Mouse (Mus musculus) embryonic facial prominence, embryonic 15.5 days (tissue): ENCODE results near the gene Tex47. TPM values are rescaled to one million over a fixed set of nuclear protein-coding genes. Genes with fewer than 3 reads are reported as not detected.

ENCODE experiments used
- ATAC-seq: fragments of 200-750 bp; cut with Nextera tagmentation; 2 replicates; pipeline ENCODE4 v1.8.0; 2017; ENCODE audit warnings: low read depth, moderate TSS enrichment; ENCODE audit not compliant: insufficient number of reproducible peaks, low FRiP score, low TSS enrichment
- H3K27ac ChIP-seq: fragments of 300-500 bp; sonication (generic); replicated peaks from 2 replicates; pipeline ENCODE4 v1.5.1; 2015; ENCODE audit warnings: mild to moderate bottlenecking, inconsistent platforms
- H3K27me3 ChIP-seq: fragments of 300-500 bp; sonication (generic); 2 replicates; pipeline ENCODE4 v1.6.1; 2015; ENCODE audit warnings: inconsistent platforms
- H3K36me3 ChIP-seq: fragments of 300-500 bp; sonication (generic); 2 replicates; pipeline ENCODE4 v1.6.1; 2015; ENCODE audit warnings: mild to moderate bottlenecking, inconsistent platforms
- H3K4me1 ChIP-seq: fragments of 300-500 bp; sonication (generic); 2 replicates; pipeline ENCODE4 v1.6.1; 2015; ENCODE audit warnings: inconsistent platforms
- H3K4me2 ChIP-seq: fragments of 300-500 bp; sonication (generic); replicated peaks from 2 replicates; pipeline ENCODE4 v1.6.1; 2015; ENCODE audit warnings: mild to moderate bottlenecking, inconsistent platforms
- H3K4me3 ChIP-seq: fragments of 300-500 bp; sonication (generic); replicated peaks from 2 replicates; pipeline ENCODE4 v1.5.1; 2015; ENCODE audit warnings: mild to moderate bottlenecking, inconsistent platforms
- H3K9ac ChIP-seq: fragments of 300-500 bp; sonication (generic); 2 replicates; pipeline ENCODE4 v1.6.1; 2015; ENCODE audit warnings: inconsistent platforms
- H3K9me3 ChIP-seq: fragments of 300-500 bp; sonication (generic); replicated peaks from 2 replicates; pipeline ENCODE4 v1.6.1; 2016; ENCODE audit warnings: inconsistent platforms
- WGBS: fragments of 180-500 bp; shearing (Covaris S2); methylation state at CpG from one replicate; pipeline ENCODE4 v1.1.7; 2015; 5-methylcytosine and 5-hydroxymethylcytosine counted together
- polyA plus RNA-seq: library from polyadenylated mRNA; unstranded; fragments of >200 nt; fragmentation: Nextera tagmentation; extraction: Ambion mirVana; gene quantifications from 2 replicates; pipeline ENCODE4 v1.2.1, GENCODE M21; 2015

The Tex47 gene
- polyA plus RNA-seq: 0.33 and 0.46 TPM in 2 replicates

- Histone ChIP-seq H3K36me3 (no peaks in the 10 kb centered on the region), H3K27ac (no peak within 1 kb of the TSS), H3K27me3 (no peaks in the 10 kb centered on the region), H3K4me1 (no peaks in the 10 kb centered on the region), H3K9ac (no peak within 1 kb of the TSS), H3K9me3 (no peaks in the 10 kb centered on the region), H3K4me2 (no peak within 1 kb of the TSS), H3K4me3 (no peak within 1 kb of the TSS)
- no peak for ATAC-seq
- WGBS: 67% methylated on average over 1 of the region's 1 CpGs
Measured at GRCm38 (mm10) chr5:7303819-7304218, at the start of gene Tex47. Gene Tex47 (plus strand): TSS chr5:7304119.

DNA sequence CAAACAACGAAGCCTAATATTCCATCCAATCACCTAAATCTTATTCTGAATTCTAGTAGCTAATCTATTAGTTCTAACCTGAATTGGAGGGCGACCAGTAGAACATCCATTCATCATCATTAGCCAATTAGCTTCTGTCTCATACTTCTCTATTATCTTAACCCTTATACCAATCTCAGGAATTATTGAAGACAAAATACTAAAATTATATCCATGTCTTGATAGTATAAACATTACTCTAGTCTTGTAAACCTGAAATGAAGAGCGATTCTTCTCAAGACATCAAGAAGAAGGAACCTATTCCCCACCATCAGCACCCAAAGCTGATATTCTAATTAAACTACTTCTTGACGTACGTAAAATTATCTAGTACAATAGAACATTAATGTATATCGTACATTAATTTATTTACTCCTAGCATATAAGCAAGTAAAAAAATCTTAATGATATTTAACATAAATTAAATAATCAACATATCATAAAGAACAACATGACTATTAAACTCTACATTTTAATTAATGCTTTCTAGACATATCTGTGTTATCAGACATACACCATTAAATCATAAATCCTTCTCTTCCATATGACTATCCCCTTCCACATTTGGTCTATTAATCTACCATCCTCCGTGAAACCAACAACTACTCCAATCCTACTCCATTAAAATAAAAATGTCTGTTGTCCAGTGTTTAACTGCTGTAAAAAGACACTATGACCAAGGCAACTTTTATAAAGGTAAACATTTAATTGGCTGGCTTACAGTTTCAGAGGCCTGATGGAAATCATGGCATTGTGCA is 27.1 kb upstream of the Tex47 start:
- no peaks in the 10 kb centered on the region for H3K27me3 ChIP-seq
- WGBS: 87% methylated on average over 7 of the region's 7 CpGs
- ATAC-seq: no peak
- H3K27ac ChIP-seq: no peak overlapping the region
- no peaks in the 10 kb centered on the region for H3K36me3 ChIP-seq
- no peak overlapping the region for H3K4me3 ChIP-seq
- H3K4me1 ChIP-seq: no peaks in the 10 kb centered on the region
- H3K9me3 ChIP-seq: no peaks in the 10 kb centered on the region
- no peak overlapping the region for H3K4me2 ChIP-seq
- no peak overlapping the region for H3K9ac ChIP-seq

- ATAC-seq: no peak
- Histone ChIP-seq H3K36me3 (no peaks in the 10 kb centered on the region), H3K27ac (no peak overlapping the region), H3K4me3 (no peak overlapping the region), H3K9ac (no peak overlapping the region), H3K4me2 (no peak overlapping the region), H3K4me1 (no peaks in the 10 kb centered on the region), H3K27me3 (no peaks in the 10 kb centered on the region), H3K9me3 (no peaks in the 10 kb centered on the region)
- WGBS: 93% methylated on average over 1 of the region's 1 CpGs
Measured at GRCm38 (mm10) chr5:7284336-7284735, 19.6 kb upstream of the Tex47 start.

- no peak overlapping the region for H3K4me2 ChIP-seq
- WGBS: 71% methylated on average over 1 of the region's 1 CpGs
- H3K27ac ChIP-seq: no peak overlapping the region
- H3K27me3 ChIP-seq: no peaks in the 10 kb centered on the region
- H3K9ac ChIP-seq: no peak overlapping the region
- H3K4me1 ChIP-seq: no peaks in the 10 kb centered on the region
- ATAC-seq: no peak
- H3K9me3 ChIP-seq: no peaks in the 10 kb centered on the region
- H3K36me3 ChIP-seq: no peaks in the 10 kb centered on the region
- H3K4me3 ChIP-seq: no peak overlapping the region
Measured at GRCm38 (mm10) chr5:7302969-7303368, 950 bp upstream of the Tex47 start.

DNA sequence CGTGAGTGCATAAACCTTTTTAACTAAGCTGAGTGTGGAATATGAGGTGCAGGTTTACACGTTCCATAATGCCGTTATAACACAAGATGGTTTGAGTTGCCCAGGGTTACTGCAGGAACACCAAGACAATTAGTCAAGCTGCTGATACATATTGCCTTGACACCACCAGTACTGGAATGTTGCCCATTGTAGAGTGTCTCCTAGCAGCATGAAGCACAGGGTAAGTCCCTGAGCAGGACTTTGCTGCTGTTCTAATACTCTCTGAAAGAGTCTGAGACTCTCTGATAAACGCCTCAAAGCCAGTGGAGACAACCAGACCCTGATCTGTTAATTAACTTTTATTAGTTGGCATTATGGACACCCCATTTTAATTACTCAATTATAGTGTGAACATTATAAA is 21.7 kb downstream of the Tex47 start:
- Histone ChIP-seq H3K27me3 (no peaks in the 10 kb centered on the region), H3K9ac (no peak overlapping the region), H3K9me3 (no peaks in the 10 kb centered on the region), H3K36me3 (no peaks in the 10 kb centered on the region), H3K4me1 (no peaks in the 10 kb centered on the region), H3K4me3 (no peak overlapping the region), H3K4me2 (no peak overlapping the region), H3K27ac (no peak overlapping the region)
- ATAC-seq: no peak
- 79% methylated on average over 4 of the region's 4 CpGs for WGBS

DNA sequence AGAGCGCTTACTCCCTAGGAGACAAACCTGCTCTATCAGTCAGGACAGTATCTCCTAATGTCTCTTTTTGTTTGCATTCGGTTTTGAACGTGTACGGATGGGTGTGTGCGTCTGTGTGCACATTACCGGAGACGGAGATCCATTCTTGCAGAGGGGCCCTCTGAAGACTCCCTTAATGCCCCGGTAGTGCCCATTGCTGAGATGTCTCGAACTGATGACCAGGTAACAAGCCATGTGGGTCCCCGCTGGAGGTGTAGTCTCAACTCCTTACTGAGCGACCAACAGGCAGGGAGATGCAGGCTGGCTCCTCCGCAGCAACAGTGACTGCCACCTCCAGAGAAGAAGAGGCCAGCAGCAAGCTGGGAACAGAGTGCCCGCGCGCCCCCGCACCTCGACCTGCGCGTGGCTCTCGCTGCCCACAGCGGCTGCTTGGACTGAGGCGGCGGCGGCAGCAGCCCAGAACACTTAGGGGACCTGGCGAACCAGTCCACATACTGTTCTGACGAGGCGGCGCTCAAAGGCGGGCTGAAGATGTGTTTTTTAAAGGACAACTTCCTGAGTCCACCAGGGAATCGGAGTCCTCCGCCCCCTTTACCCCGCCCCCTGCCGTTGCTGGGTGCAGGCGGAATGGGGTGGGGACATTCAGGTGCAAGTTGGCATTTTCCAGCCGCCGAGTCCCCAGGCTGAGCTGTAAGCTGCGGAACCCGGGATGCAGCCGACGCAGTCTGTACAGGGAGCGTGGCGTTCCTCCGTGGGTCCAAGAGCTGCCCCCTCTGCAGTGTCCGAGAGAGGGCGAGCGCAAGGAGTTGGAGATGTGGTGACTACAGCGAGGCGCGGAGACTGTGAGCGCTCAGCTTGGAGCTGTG is 40.5 kb downstream of the Tex47 start, which contains the start of gene Zfp804b:
Zfp804b (minus strand) TSS at position 612 of the 866 bp plus-strand sequence.
- H3K27ac ChIP-seq: no peak within 1 kb of the TSS
- peak; percentile 73 for ATAC-seq
- H3K36me3 ChIP-seq: no peaks in the 10 kb centered on the region
- WGBS: under 1% methylated on average over 50 of the region's 50 CpGs
- no peaks in the 10 kb centered on the region for H3K9me3 ChIP-seq
- H3K4me1 ChIP-seq: peaks cover 6% of the 10 kb centered on the region; the same call in 1 of the 2 replicates
- H3K4me3 ChIP-seq: peak within 1 kb of the TSS; percentile 54
- no peaks in the 10 kb centered on the region for H3K27me3 ChIP-seq
- H3K4me2 ChIP-seq: peak within 1 kb of the TSS; percentile 95
- H3K9ac ChIP-seq: peak within 1 kb of the TSS; percentile 24

GRCm38 (mm10) chr5:7345011-7345389 is 41.1 kb downstream of the Tex47 start:
- no peak for ATAC-seq
- Histone ChIP-seq H3K4me2 (peak overlapping the region; percentile 95), H3K27me3 (no peaks in the 10 kb centered on the region), H3K27ac (no peak overlapping the region), H3K9ac (peak overlapping the region; percentile 24), H3K4me3 (peak overlapping the region; percentile 54), H3K36me3 (no peaks in the 10 kb centered on the region), H3K4me1 (peaks cover 6% of the 10 kb centered on the region; the same call in 1 of the 2 replicates), H3K9me3 (no peaks in the 10 kb centered on the region)
- 1% methylated on average over 11 of the region's 11 CpGs for WGBS

Other genes starting within 250 kb of the Tex47 start
- gene Zfp804b, start 40.6 kb downstream of the Tex47 start, polyA plus RNA-seq: 0.37 and 0.39 TPM in 2 replicates